Comparison of ENCODE assay signal across 18 mouse cellular contexts in the genomic region with DNA sequence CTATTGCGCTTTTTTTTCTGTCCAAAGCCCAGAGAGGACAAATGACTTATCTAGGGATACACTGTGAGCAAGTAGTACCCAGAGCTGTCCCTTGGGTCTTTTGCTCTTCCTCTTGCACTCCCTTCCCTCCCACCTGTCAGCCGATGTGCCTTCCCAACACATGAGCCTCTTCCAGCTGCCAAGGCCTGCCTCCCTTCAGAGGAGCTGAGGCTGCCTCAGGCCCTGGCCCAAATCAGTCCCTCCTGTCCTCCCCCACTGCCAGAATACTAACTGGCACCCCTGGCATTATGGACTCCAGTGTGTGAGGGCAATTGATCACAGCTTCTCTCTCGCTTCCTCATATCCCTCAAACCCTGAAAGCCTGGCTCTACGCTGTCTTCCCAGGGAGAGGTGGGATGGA.
DNase-seq lines count a peak whose midpoint lies in the region; ATAC-seq and TF ChIP-seq lines count a peak whose summit lies in the region.
"Had no signal": no experiment of that assay in that cellular context is flagged by ENCODE, and none has a peak within 500 bp of the region (broad histone marks: within the 10 kb centered on the region; RNA-seq: fewer than 3 reads in every experiment).

No protein-coding gene starts in this region.

- peaks cover 3% of the 10 kb centered on the region; the same call in 1 of the 2 replicates for H3K4me1 ChIP-seq in forebrain, postnatal 0 days (ENCODE audit: insufficient read depth)
- no peaks in the 10 kb centered on the region for H3K4me1 ChIP-seq in forebrain, embryonic 12.5 days
- H3K4me1 ChIP-seq in hindbrain, postnatal 0 days (ENCODE audit: insufficient read depth, low read length), result peaks cover 20% of the 10 kb centered on the region
- H3K4me1 ChIP-seq in hindbrain, embryonic 10.5 days (replicated peaks), result peaks cover 12% of the 10 kb centered on the region
- H3K4me1 ChIP-seq in midbrain, postnatal 0 days (ENCODE audit: insufficient read depth, low read length), result peaks cover 5% of the 10 kb centered on the region
- H3K4me1 ChIP-seq in midbrain, embryonic 14.5 days (ENCODE audit: control insufficient read depth, insufficient read depth, low read length), result peaks cover 5% of the 10 kb centered on the region
- H3K4me1 ChIP-seq: heart, embryonic 15.5 days had no signal

- TF ChIP-seq CTCF in forebrain, postnatal 0 days (IDR thresholded peaks at IDR 0.05; ENCODE audit: low read depth), result no peak
- TF ChIP-seq CTCF in hindbrain, postnatal 0 days (IDR thresholded peaks at IDR 0.05; ENCODE audit: low read depth), result no peak
- no peak for TF ChIP-seq CTCF in midbrain, postnatal 0 days (IDR thresholded peaks at IDR 0.05)

- DNase-seq in forebrain, postnatal 0 days, result no peak
- DNase-seq in hindbrain, postnatal 0 days (ENCODE audit: low spot score), result no peak
- no peak for DNase-seq in hindbrain, embryonic 10.5 days (ENCODE audit: low spot score)
- peak; percentile 26 for DNase-seq in midbrain, postnatal 0 days (ENCODE audit: low spot score)
- DNase-seq in midbrain, embryonic 14.5 days, result no peak
- no peak for DNase-seq in lung, postnatal 10 days
- DNase-seq: adrenal gland, postnatal 10 days; cerebellum, adult 11 months; cerebellum, adult 8-10 months; cerebellum, postnatal 25 days; gastrocnemius, postnatal 14 days; heart, adult 2 months; heart, postnatal 14 days had no signal

- H3K9me3 ChIP-seq in forebrain, postnatal 0 days (ENCODE audit: low read length), result no peaks in the 10 kb centered on the region
- H3K9me3 ChIP-seq in forebrain, embryonic 12.5 days, result no peaks in the 10 kb centered on the region
- H3K9me3 ChIP-seq in hindbrain, postnatal 0 days (ENCODE audit: low read length), result no peaks in the 10 kb centered on the region
- H3K9me3 ChIP-seq in hindbrain, embryonic 10.5 days, result no peaks in the 10 kb centered on the region
- H3K9me3 ChIP-seq in midbrain, postnatal 0 days (ENCODE audit: low read length), result no peaks in the 10 kb centered on the region
- no peaks in the 10 kb centered on the region for H3K9me3 ChIP-seq in midbrain, embryonic 14.5 days (ENCODE audit: control insufficient read depth, low read length)
- H3K9me3 ChIP-seq: embryonic facial prominence, embryonic 10.5 days; heart, embryonic 15.5 days had no signal

- H3K27ac ChIP-seq in forebrain, postnatal 0 days (ENCODE audit: low read depth, low read length), result 0 out of 2 replicates have a peak overlapping the region, but pooled peaks have one; percentile 10
- H3K27ac ChIP-seq in forebrain, embryonic 12.5 days, result no peak overlapping the region
- peak overlapping the region; percentile 36; the same call in 1 of the 2 replicates for H3K27ac ChIP-seq in hindbrain, postnatal 0 days
- no peak overlapping the region for H3K27ac ChIP-seq in hindbrain, embryonic 10.5 days
- 0 out of 2 replicates have a peak overlapping the region, but pooled peaks have one; percentile 18 for H3K27ac ChIP-seq in midbrain, postnatal 0 days (ENCODE audit: low read depth, low read length)
- H3K27ac ChIP-seq in midbrain, embryonic 14.5 days (replicated peaks; ENCODE audit: low read depth, low read length), result no peak overlapping the region
- H3K27ac ChIP-seq: embryonic facial prominence, embryonic 10.5 days; heart, adult 2 months; heart, embryonic 15.5 days had no signal

- H3K4me2 ChIP-seq in forebrain, postnatal 0 days (ENCODE audit: low read depth), result no peak overlapping the region
- H3K4me2 ChIP-seq in forebrain, embryonic 12.5 days, result no peak overlapping the region
- no peak overlapping the region for H3K4me2 ChIP-seq in hindbrain, postnatal 0 days (ENCODE audit: low read depth, low read length)
- no peak overlapping the region for H3K4me2 ChIP-seq in midbrain, postnatal 0 days (ENCODE audit: low read depth, low read length, poor library complexity, severe bottlenecking)
- H3K4me2 ChIP-seq in midbrain, embryonic 14.5 days (ENCODE audit: low read length), result no peak overlapping the region
- H3K4me2 ChIP-seq: heart, embryonic 11.5 days; heart, embryonic 15.5 days had no signal

- no peak overlapping the region for H3K9ac ChIP-seq in forebrain, postnatal 0 days
- H3K9ac ChIP-seq in forebrain, embryonic 12.5 days, result no peak overlapping the region
- H3K9ac ChIP-seq in hindbrain, postnatal 0 days (replicated peaks; ENCODE audit: low read length), result no peak overlapping the region
- H3K9ac ChIP-seq in midbrain, postnatal 0 days (replicated peaks; ENCODE audit: low read length, poor library complexity, severe bottlenecking), result no peak overlapping the region
- H3K9ac ChIP-seq in midbrain, embryonic 14.5 days (replicated peaks; ENCODE audit: low read length), result no peak overlapping the region; the same call in 1 of the 2 replicates
- H3K9ac ChIP-seq: heart, embryonic 15.5 days had no signal

- no peaks in the 10 kb centered on the region for H3K36me3 ChIP-seq in forebrain, postnatal 0 days (ENCODE audit: insufficient read depth)
- H3K36me3 ChIP-seq in forebrain, embryonic 12.5 days (replicated peaks), result no peaks in the 10 kb centered on the region
- H3K36me3 ChIP-seq in hindbrain, postnatal 0 days (ENCODE audit: insufficient read depth, low read length), result no peaks in the 10 kb centered on the region
- H3K36me3 ChIP-seq in hindbrain, embryonic 10.5 days, result no peaks in the 10 kb centered on the region
- H3K36me3 ChIP-seq in midbrain, postnatal 0 days (ENCODE audit: insufficient read depth, low read length), result no peaks in the 10 kb centered on the region
- H3K36me3 ChIP-seq in midbrain, embryonic 14.5 days (ENCODE audit: control insufficient read depth, insufficient read depth, low read length), result no peaks in the 10 kb centered on the region
- H3K36me3 ChIP-seq: embryonic facial prominence, embryonic 10.5 days; heart, embryonic 15.5 days had no signal

- ATAC-seq in forebrain, postnatal 0 days, result no peak
- no peak for ATAC-seq in forebrain, embryonic 12.5 days (ENCODE audit: low FRiP score)
- no peak for ATAC-seq in hindbrain, postnatal 0 days
- no peak for ATAC-seq in midbrain, postnatal 0 days (ENCODE audit: low FRiP score)
- ATAC-seq in midbrain, embryonic 14.5 days (ENCODE audit: low FRiP score, low TSS enrichment), result no peak
- ATAC-seq: forebrain, embryonic 14.5 days had no signal

- H3K27me3 ChIP-seq in forebrain, postnatal 0 days (ENCODE audit: insufficient read depth, low read length), result no peaks in the 10 kb centered on the region
- no peaks in the 10 kb centered on the region for H3K27me3 ChIP-seq in forebrain, embryonic 12.5 days
- no peaks in the 10 kb centered on the region for H3K27me3 ChIP-seq in hindbrain, postnatal 0 days (ENCODE audit: insufficient read depth, low read length)
- no peaks in the 10 kb centered on the region for H3K27me3 ChIP-seq in hindbrain, embryonic 10.5 days (ENCODE audit: insufficient read depth, poor library complexity, severe bottlenecking)
- no peaks in the 10 kb centered on the region for H3K27me3 ChIP-seq in midbrain, postnatal 0 days (ENCODE audit: insufficient read depth, low read length)
- H3K27me3 ChIP-seq in midbrain, embryonic 14.5 days (ENCODE audit: control insufficient read depth, insufficient read depth, low read length), result no peaks in the 10 kb centered on the region
- H3K27me3 ChIP-seq: heart, embryonic 15.5 days had no signal

- no peak overlapping the region for H3K4me3 ChIP-seq in forebrain, postnatal 0 days (ENCODE audit: low read depth, low read length)
- H3K4me3 ChIP-seq in forebrain, embryonic 12.5 days (replicated peaks), result no peak overlapping the region
- no peak overlapping the region for H3K4me3 ChIP-seq in hindbrain, postnatal 0 days (ENCODE audit: low read length)
- no peak overlapping the region for H3K4me3 ChIP-seq in hindbrain, embryonic 10.5 days
- H3K4me3 ChIP-seq in midbrain, postnatal 0 days (ENCODE audit: low read depth, low read length), result no peak overlapping the region
- H3K4me3 ChIP-seq in midbrain, embryonic 14.5 days (replicated peaks; ENCODE audit: low read depth, low read length), result no peak overlapping the region
- H3K4me3 ChIP-seq: embryonic facial prominence, embryonic 10.5 days; heart, adult 2 months; heart, embryonic 15.5 days had no signal

- WGBS in forebrain, postnatal 0 days, result 82% methylated on average over 4 of the region's 4 CpGs
- 93% methylated on average over 4 of the region's 4 CpGs for WGBS in forebrain, embryonic 12.5 days
- 61% methylated on average over 4 of the region's 4 CpGs for WGBS in hindbrain, postnatal 0 days
- WGBS in hindbrain, embryonic 10.5 days, result 93% methylated on average over 4 of the region's 4 CpGs
- 79% methylated on average over 4 of the region's 4 CpGs for WGBS in midbrain, postnatal 0 days
- 91% methylated on average over 4 of the region's 4 CpGs for WGBS in midbrain, embryonic 14.5 days

Comparison
In these comparisons a context has a peak if more than half of its experiments do, and no peak if none do; other contexts are left out.
1. H3K27ac ChIP-seq: peak in forebrain, postnatal 0 days (single experiment), hindbrain, postnatal 0 days (single experiment) and midbrain, postnatal 0 days (single experiment); none in forebrain, embryonic 12.5 days (single experiment), hindbrain, embryonic 10.5 days (single experiment) and midbrain, embryonic 14.5 days (single experiment).